ENCODE assay signal across 9 mouse cellular contexts in genomic region chr7:28545048-28545890, GRCm38 (mm10). TPM values are rescaled to one million over a fixed set of nuclear protein-coding genes. Genes with fewer than 3 reads are reported as not detected.
A peak's percentile ranks its signal among the peaks of the same experiment; 100 is the strongest.
DNase-seq lines count a peak whose midpoint lies in the region; ATAC-seq and TF ChIP-seq lines count a peak whose summit lies in the region.
"Had no signal": no experiment of that assay in that cellular context is flagged by ENCODE, and none has a peak within 500 bp of the region (broad histone marks: within the 10 kb centered on the region; RNA-seq: fewer than 3 reads in every experiment).

No protein-coding gene starts in this region.

- H3K9me3 ChIP-seq in forebrain, embryonic 12.5 days: no peaks in the 10 kb centered on the region
- H3K9me3 ChIP-seq in forebrain, embryonic 13.5 days (replicated peaks): no peaks in the 10 kb centered on the region
- no peaks in the 10 kb centered on the region for H3K9me3 ChIP-seq in CH12.LX (replicated peaks; ENCODE audit: low read length)
- no peaks in the 10 kb centered on the region for H3K9me3 ChIP-seq in hindbrain, embryonic 14.5 days (ENCODE audit: control insufficient read depth, low read length)
- no peaks in the 10 kb centered on the region for H3K9me3 ChIP-seq in heart, embryonic 12.5 days (replicated peaks)

- peaks cover 57% of the 10 kb centered on the region for H3K27me3 ChIP-seq in forebrain, embryonic 12.5 days
- peaks cover 58% of the 10 kb centered on the region for H3K27me3 ChIP-seq in forebrain, embryonic 13.5 days
- H3K27me3 ChIP-seq in CH12.LX (replicated peaks): peaks cover 9% of the 10 kb centered on the region
- H3K27me3 ChIP-seq in hindbrain, embryonic 14.5 days (ENCODE audit: control insufficient read depth, insufficient read depth, low read length): peaks cover 42% of the 10 kb centered on the region
- H3K27me3 ChIP-seq in heart, embryonic 12.5 days (replicated peaks): peaks cover 64% of the 10 kb centered on the region

- no peak for TF ChIP-seq EP300 in CH12.LX (IDR thresholded peaks at IDR 0.05; ENCODE audit: low read length)

- TF ChIP-seq POLR2A in CH12.LX (IDR thresholded peaks at IDR 0.05; ENCODE audit: low read depth, low read length): no peak

- no peaks in the 10 kb centered on the region for H3K79me2 ChIP-seq in CH12.LX (replicated peaks; ENCODE audit: control insufficient read depth, extremely low read depth, insufficient read depth, poor library complexity, severe bottlenecking)

- no peaks in the 10 kb centered on the region for H3K36me3 ChIP-seq in forebrain, embryonic 12.5 days (replicated peaks)
- H3K36me3 ChIP-seq in forebrain, embryonic 13.5 days (ENCODE audit: poor library complexity, severe bottlenecking): no peaks in the 10 kb centered on the region
- no peaks in the 10 kb centered on the region for H3K36me3 ChIP-seq in CH12.LX (replicated peaks in 1 of 2; ENCODE audit: control insufficient read depth in 1 of 2, insufficient read depth in 1 of 2, low read length in 1 of 2)
- H3K36me3 ChIP-seq in hindbrain, embryonic 14.5 days (replicated peaks; ENCODE audit: control insufficient read depth, insufficient read depth): no peaks in the 10 kb centered on the region
- no peaks in the 10 kb centered on the region for H3K36me3 ChIP-seq in heart, embryonic 12.5 days

- ATAC-seq in forebrain, embryonic 12.5 days (ENCODE audit: low FRiP score): peak; percentile 49; the same call in 1 of the 2 replicates
- ATAC-seq in forebrain, embryonic 13.5 days: no peak
- ATAC-seq in hindbrain, embryonic 14.5 days (ENCODE audit: low FRiP score): 0 out of 2 replicates have a peak, but pooled peaks have one; percentile 28
- ATAC-seq in heart, embryonic 12.5 days (ENCODE audit: insufficient number of reproducible peaks, low FRiP score): no peak

- peak; percentile 6 for DNase-seq in CH12.LX (ENCODE audit: extremely low read depth)
- DNase-seq in hindbrain, embryonic 14.5 days (ENCODE audit: low spot score): no peak
- peak; percentile 46 for DNase-seq in mesoderm, embryonic 11.5 days (ENCODE audit: low read depth, low spot score)
- DNase-seq in cerebellum, postnatal 36 days: no peak
- DNase-seq in gastrocnemius, postnatal 25 days: no peak

- in situ Hi-C loops in CH12.LX (cut with MboI; ENCODE audit: low pct_ligation_motif_present, low pct_unique_long_range_greater_than_20kb, low sequenced_read_pairs): no loop called here

- no peak overlapping the region for H3K9ac ChIP-seq in forebrain, embryonic 12.5 days
- no peak overlapping the region for H3K9ac ChIP-seq in forebrain, embryonic 13.5 days
- no peak overlapping the region for H3K9ac ChIP-seq in CH12.LX (ENCODE audit: insufficient read depth, low read depth)
- no peak overlapping the region for H3K9ac ChIP-seq in hindbrain, embryonic 14.5 days
- no peak overlapping the region for H3K9ac ChIP-seq in heart, embryonic 12.5 days

- peaks cover 19% of the 10 kb centered on the region for H3K4me1 ChIP-seq in forebrain, embryonic 12.5 days
- peaks cover 19% of the 10 kb centered on the region for H3K4me1 ChIP-seq in forebrain, embryonic 13.5 days
- peaks cover 4 to 6% of the 10 kb centered on the region in 2 experiments; a peak in 2 of 4 replicates for H3K4me1 ChIP-seq in CH12.LX (ENCODE audit: control insufficient read depth in 1 of 2, insufficient read depth in 2 of 2)
- peaks cover 10% of the 10 kb centered on the region; the same call in 1 of the 2 replicates for H3K4me1 ChIP-seq in hindbrain, embryonic 14.5 days (replicated peaks; ENCODE audit: control insufficient read depth, insufficient read depth, low read length)
- peaks cover 18% of the 10 kb centered on the region for H3K4me1 ChIP-seq in heart, embryonic 12.5 days (replicated peaks)

- WGBS in forebrain, embryonic 12.5 days: 30% methylated on average over 14 of the region's 14 CpGs
- WGBS in forebrain, embryonic 13.5 days: 24% methylated on average over 14 of the region's 14 CpGs
- 22% methylated on average over 14 of the region's 14 CpGs for WGBS in hindbrain, embryonic 14.5 days
- 25% methylated on average over 14 of the region's 14 CpGs for whole genome bisulfite sequencing in heart, embryonic 12.5 days

- no peak for TF ChIP-seq RAD21 in CH12.LX (IDR thresholded peaks at IDR 0.05; ENCODE audit: low read depth, low read length)

- no peak for TF ChIP-seq CTCF in CH12.LX (conservative IDR thresholded peaks at IDR 0.05 in 1 of 2, IDR thresholded peaks at IDR 0.05 in 1 of 2; ENCODE audit: low read depth in 2 of 2, low read length in 2 of 2)

- no peak overlapping the region for H3K27ac ChIP-seq in forebrain, embryonic 12.5 days
- H3K27ac ChIP-seq in forebrain, embryonic 13.5 days: no peak overlapping the region
- no peak overlapping the region for H3K27ac ChIP-seq in CH12.LX (ENCODE audit: insufficient read depth, low read depth)
- H3K27ac ChIP-seq in hindbrain, embryonic 14.5 days: no peak overlapping the region
- no peak overlapping the region for H3K27ac ChIP-seq in heart, embryonic 12.5 days (ENCODE audit: poor library complexity, severe bottlenecking)

- dilution Hi-C loops in CH12.LX (cut with MboI; ENCODE audit: extremely low pct_ligation_motif_present, extremely low pct_unique_long_range_greater_than_20kb, low sequenced_read_pairs): no loop called here

- no peak overlapping the region for H3K4me2 ChIP-seq in forebrain, embryonic 12.5 days
- H3K4me2 ChIP-seq in forebrain, embryonic 13.5 days: no peak overlapping the region
- no peak overlapping the region for H3K4me2 ChIP-seq in CH12.LX (ENCODE audit: insufficient read depth, low read depth, poor library complexity, severe bottlenecking)
- no peak overlapping the region for H3K4me2 ChIP-seq in hindbrain, embryonic 14.5 days (replicated peaks)
- H3K4me2 ChIP-seq in heart, embryonic 12.5 days: no peak overlapping the region

- no peak overlapping the region for H3K4me3 ChIP-seq in forebrain, embryonic 12.5 days (replicated peaks)
- H3K4me3 ChIP-seq in forebrain, embryonic 13.5 days: no peak overlapping the region
- H3K4me3 ChIP-seq in CH12.LX (replicated peaks in 1 of 3; ENCODE audit: low read depth in 2 of 3, low read length in 2 of 3, poor library complexity in 1 of 3): no peak overlapping the region
- H3K4me3 ChIP-seq in hindbrain, embryonic 14.5 days (replicated peaks; ENCODE audit: low read length): no peak overlapping the region
- no peak overlapping the region for H3K4me3 ChIP-seq in heart, embryonic 12.5 days

TF ChIP-seq in CH12.LX, 34 proteins besides CTCF, POLR2A, EP300 and RAD21:
- TF ChIP-seq HCFC1 (IDR thresholded peaks at IDR 0.05; ENCODE audit: low read depth, low read length): no peak
- peak; percentile 78 for TF ChIP-seq ZNF384 (IDR thresholded peaks at IDR 0.05; ENCODE audit: low read depth, low read length)

RNA-seq across cellular contexts. Expression of gene Nccrp1, which starts 1.8 kb away (rescaled TPM):
- polyA plus RNA-seq in forebrain, embryonic 12.5 days (2016; fragmentation: Nextera tagmentation; extraction: Ambion mirVana): not detected in 2 replicates
- not detected in 2 replicates for polyA plus RNA-seq in forebrain, embryonic 13.5 days (2015; fragmentation: Nextera tagmentation; extraction: Ambion mirVana)
- total RNA-seq in CH12.LX (2012; rRNA removed): not detected in 2 replicates
- not detected in 2 replicates for total RNA-seq in CH12.LX (2014; rRNA removed)
- not detected in 2 replicates for polyA plus RNA-seq in CH12.LX (2012; ENCODE audit: insufficient read length, low read depth)
- polyA plus RNA-seq in hindbrain, embryonic 14.5 days (2014; fragmentation: Nextera tagmentation; extraction: Ambion mirVana): 0.12 and 0.13 TPM in 2 replicates
- polyA plus RNA-seq in heart, embryonic 12.5 days (2016; fragmentation: Nextera tagmentation; extraction: Ambion mirVana): not detected in 2 replicates
- total RNA-seq in gastrocnemius, postnatal 25 days (2021): not detected
- polyA plus RNA-seq: limb, embryonic 14.5 days had no signal

RNA-seq across cellular contexts. Expression of gene Sycn, which starts 4.6 kb away (rescaled TPM):
- polyA plus RNA-seq in forebrain, embryonic 12.5 days (2016; fragmentation: Nextera tagmentation; extraction: Ambion mirVana): not detected in 2 replicates
- polyA plus RNA-seq in forebrain, embryonic 13.5 days (2015; fragmentation: Nextera tagmentation; extraction: Ambion mirVana): not detected in 2 replicates
- not detected in 2 replicates for total RNA-seq in CH12.LX (2012; rRNA removed)
- total RNA-seq in CH12.LX (2014; rRNA removed): not detected in 2 replicates
- polyA plus RNA-seq in CH12.LX (2012; ENCODE audit: insufficient read length, low read depth): not detected in 2 replicates
- not detected in 2 replicates for polyA plus RNA-seq in hindbrain, embryonic 14.5 days (2014; fragmentation: Nextera tagmentation; extraction: Ambion mirVana)
- polyA plus RNA-seq in heart, embryonic 12.5 days (2016; fragmentation: Nextera tagmentation; extraction: Ambion mirVana): not detected in 2 replicates
- total RNA-seq in gastrocnemius, postnatal 25 days (2021): not detected

RNA-seq across cellular contexts. Expression of gene Ifnl3, which starts 22.6 kb away (rescaled TPM):
- polyA plus RNA-seq in forebrain, embryonic 12.5 days (2016; fragmentation: Nextera tagmentation; extraction: Ambion mirVana): not detected in 2 replicates
- polyA plus RNA-seq in forebrain, embryonic 13.5 days (2015; fragmentation: Nextera tagmentation; extraction: Ambion mirVana): not detected in 2 replicates
- total RNA-seq in CH12.LX (2012; rRNA removed) (not detected in 2 replicates), CH12.LX (2014; rRNA removed) (not detected in 2 replicates)
- not detected in 2 replicates for polyA plus RNA-seq in CH12.LX (2012; ENCODE audit: insufficient read length, low read depth)
- not detected in 2 replicates for polyA plus RNA-seq in hindbrain, embryonic 14.5 days (2014; fragmentation: Nextera tagmentation; extraction: Ambion mirVana)
- polyA plus RNA-seq in heart, embryonic 12.5 days (2016; fragmentation: Nextera tagmentation; extraction: Ambion mirVana): not detected in 2 replicates
- total RNA-seq in gastrocnemius, postnatal 25 days (2021): not detected
- polyA plus RNA-seq: limb, embryonic 14.5 days had no signal

RNA-seq across cellular contexts. Expression of gene Ifnl2, which starts 35.0 kb away (rescaled TPM):
- polyA plus RNA-seq in forebrain, embryonic 12.5 days (2016; fragmentation: Nextera tagmentation; extraction: Ambion mirVana): not detected in 2 replicates
- polyA plus RNA-seq in forebrain, embryonic 13.5 days (2015; fragmentation: Nextera tagmentation; extraction: Ambion mirVana): not detected in 2 replicates
- total RNA-seq in CH12.LX (2012; rRNA removed): not detected in 2 replicates
- not detected in 2 replicates for total RNA-seq in CH12.LX (2014; rRNA removed)
- not detected in 2 replicates for polyA plus RNA-seq in CH12.LX (2012; ENCODE audit: insufficient read length, low read depth)
- polyA plus RNA-seq in hindbrain, embryonic 14.5 days (2014; fragmentation: Nextera tagmentation; extraction: Ambion mirVana): not detected in 2 replicates
- not detected in 2 replicates for polyA plus RNA-seq in heart, embryonic 12.5 days (2016; fragmentation: Nextera tagmentation; extraction: Ambion mirVana)
- total RNA-seq in gastrocnemius, postnatal 25 days (2021): not detected
- polyA plus RNA-seq: limb, embryonic 14.5 days had no signal

RNA-seq across cellular contexts. Expression of gene Samd4b, which starts 52.7 kb away (rescaled TPM):
- 35.6 and 37.6 TPM in 2 replicates for polyA plus RNA-seq in forebrain, embryonic 12.5 days (2016; fragmentation: Nextera tagmentation; extraction: Ambion mirVana)
- polyA plus RNA-seq in forebrain, embryonic 13.5 days (2015; fragmentation: Nextera tagmentation; extraction: Ambion mirVana): 20.0 and 20.5 TPM in 2 replicates
- total RNA-seq in CH12.LX (2012; rRNA removed) (7.7 and 10.0 TPM in 2 replicates), CH12.LX (2014; rRNA removed) (2.7 and 3.7 TPM in 2 replicates)
- 18.0 and 24.6 TPM in 2 replicates for polyA plus RNA-seq in CH12.LX (2012; ENCODE audit: insufficient read length, low read depth)
- polyA plus RNA-seq in hindbrain, embryonic 14.5 days (2014; fragmentation: Nextera tagmentation; extraction: Ambion mirVana): 26.8 and 27.6 TPM in 2 replicates
- polyA plus RNA-seq in heart, embryonic 12.5 days (2016; fragmentation: Nextera tagmentation; extraction: Ambion mirVana): 29.0 and 29.5 TPM in 2 replicates
- total RNA-seq in gastrocnemius, postnatal 25 days (2021): 10 to 100 TPM in 1 of 2 experiments, 1 to 10 TPM in 1; 9.8 to 14.0 TPM

Comparison
In these comparisons a context has a peak if more than half of its experiments do, and no peak if none do; other contexts are left out.
1. ATAC-seq: peak in forebrain, embryonic 12.5 days (single experiment) and hindbrain, embryonic 14.5 days (single experiment); none in forebrain, embryonic 13.5 days (single experiment) and heart, embryonic 12.5 days (single experiment).
2. DNase-seq: peak in CH12.LX (single experiment) and mesoderm, embryonic 11.5 days (single experiment); none in hindbrain, embryonic 14.5 days (single experiment), cerebellum, postnatal 36 days (0 of 2) and gastrocnemius, postnatal 25 days (single experiment).